Mouse (Mus musculus) layer of hippocampus, postnatal 10 days (tissue): ENCODE results near the gene Cdca3. TPM values are rescaled to one million over a fixed set of nuclear protein-coding genes. Genes with fewer than 3 reads are reported as not detected.
"Not testable (repeated sequence)": the region's sequence is repeated elsewhere in the genome, so short reads cannot be mapped to it uniquely, and the experiment has no call there.

Experiments used
- DNase-seq, 2 experiments: peaks; one replicate each; pipeline ENCODE4 v3.0.0; 2021; ENCODE audit warnings: low spot score in 2 of 2
- total RNA-seq, 2 experiments: library from RNA; stranded (reverse); gene quantifications; 2 replicates each; pipeline ENCODE4 v1.2.3; 2021

Gene Cdca3
- total RNA-seq, 2 experiments from 2014 or later: 5.4 to 6.1 TPM

GRCm38 (mm10) chr6:124809052-124809774 lies 20.1 kb upstream of the Cdca3 start:
- DNase-seq: peak; percentile 81 to 84

- DNase-seq: no peak
Observed at GRCm38 (mm10) chr6:124809775-124810538, 19.4 kb upstream of the Cdca3 start.

- DNase-seq: not testable (repeated sequence)
Observed at GRCm38 (mm10) chr6:124810566-124811402, 18.6 kb upstream of the Cdca3 start.

- no peak for DNase-seq
Observed at GRCm38 (mm10) chr6:124811403-124811665, 18.0 kb upstream of the Cdca3 start.

GRCm38 (mm10) chr6:124811701-124812560 lies 17.4 kb upstream of the Cdca3 start:
- no peak for DNase-seq

- DNase-seq: no peak
Observed at GRCm38 (mm10) chr6:124812848-124813247, 16.5 kb upstream of the Cdca3 start.

GRCm38 (mm10) chr6:124813496-124813895 lies 15.9 kb upstream of the Cdca3 start:
- peak; percentile 68 to 73 for DNase-seq

- peak; percentile 87 to 90 for DNase-seq
Observed at GRCm38 (mm10) chr6:124813933-124814332, 15.4 kb upstream of the Cdca3 start, which contains the start of gene Tpi1. Gene Tpi1, minus strand, starts transcription at chr6:124814296.

- DNase-seq: no peak
Observed at GRCm38 (mm10) chr6:124814448-124814847, 14.9 kb upstream of the Cdca3 start.

GRCm38 (mm10) chr6:124814858-124815774 lies 14.2 kb upstream of the Cdca3 start:
- no peak for DNase-seq

GRCm38 (mm10) chr6:124816611-124817010 lies 12.7 kb upstream of the Cdca3 start:
- no peak for DNase-seq

- DNase-seq: no peak
Observed at GRCm38 (mm10) chr6:124817125-124817524, 12.2 kb upstream of the Cdca3 start.

GRCm38 (mm10) chr6:124817563-124817962 lies 11.8 kb upstream of the Cdca3 start:
- no peak for DNase-seq

- DNase-seq: no peak
Observed at GRCm38 (mm10) chr6:124817971-124818370, 11.4 kb upstream of the Cdca3 start.

- DNase-seq: no peak
Observed at GRCm38 (mm10) chr6:124820891-124821290, 8.5 kb upstream of the Cdca3 start.

GRCm38 (mm10) chr6:124822049-124822448 lies 7.3 kb upstream of the Cdca3 start:
- DNase-seq: no peak

- DNase-seq: peak in 1 of 2 experiments; percentile 43
Observed at GRCm38 (mm10) chr6:124828101-124828592, 1.2 kb upstream of the Cdca3 start.

GRCm38 (mm10) chr6:124829799-124830700 lies 703 bp downstream of the Cdca3 start:
- peak; percentile 89 to 92 for DNase-seq
